ENCODE assay signal across 9 mouse cellular contexts in genomic region chr1:86528571-86529180, GRCm38 (mm10). TPM values are rescaled to one million over a fixed set of nuclear protein-coding genes. Genes with fewer than 3 reads are reported as not detected.
DNase-seq lines count a peak whose midpoint lies in the region; ATAC-seq and TF ChIP-seq lines count a peak whose summit lies in the region.
"Had no signal": no experiment of that assay in that cellular context is flagged by ENCODE, and none has a peak within 500 bp of the region (broad histone marks: within the 10 kb centered on the region; RNA-seq: fewer than 3 reads in every experiment).

No protein-coding gene starts in this region.

- peak; percentile 7 for TF ChIP-seq CTCF in bone marrow macrophage, adult 2 months (IDR thresholded peaks at IDR 0.05; ENCODE audit: low read depth, low read length)

- peaks cover 8% of the 10 kb centered on the region for H3K4me1 ChIP-seq in bone marrow macrophage, adult 2 months (ENCODE audit: control insufficient read depth, insufficient read depth, low read length)
- peaks cover 40% of the 10 kb centered on the region for H3K4me1 ChIP-seq in hindbrain, embryonic 14.5 days (replicated peaks; ENCODE audit: control insufficient read depth, insufficient read depth, low read length)
- H3K4me1 ChIP-seq in limb, embryonic 13.5 days: peaks cover 45% of the 10 kb centered on the region
- peaks cover 40% of the 10 kb centered on the region for H3K4me1 ChIP-seq in midbrain, embryonic 16.5 days (ENCODE audit: control insufficient read depth, insufficient read depth, low read length)

- peak overlapping the region; percentile 85 for H3K4me2 ChIP-seq in hindbrain, embryonic 14.5 days (replicated peaks)
- peak overlapping the region; percentile 96 for H3K4me2 ChIP-seq in limb, embryonic 13.5 days (replicated peaks)
- peak overlapping the region; percentile 94 for H3K4me2 ChIP-seq in midbrain, embryonic 16.5 days (ENCODE audit: low read length)

- H3K9ac ChIP-seq in hindbrain, embryonic 14.5 days: peak overlapping the region; percentile 99
- H3K9ac ChIP-seq in limb, embryonic 13.5 days: peak overlapping the region; percentile 100
- H3K9ac ChIP-seq in midbrain, embryonic 16.5 days (ENCODE audit: low read depth, low read length): peak overlapping the region; percentile 99

- no peaks in the 10 kb centered on the region for H3K9me3 ChIP-seq in hindbrain, embryonic 14.5 days (ENCODE audit: control insufficient read depth, low read length)
- H3K9me3 ChIP-seq in limb, embryonic 13.5 days: no peaks in the 10 kb centered on the region
- H3K9me3 ChIP-seq in midbrain, embryonic 16.5 days (replicated peaks; ENCODE audit: control insufficient read depth, low read length, poor library complexity, severe bottlenecking): no peaks in the 10 kb centered on the region

- H3K36me3 ChIP-seq in hindbrain, embryonic 14.5 days (replicated peaks; ENCODE audit: control insufficient read depth, insufficient read depth): peaks cover 26% of the 10 kb centered on the region
- H3K36me3 ChIP-seq in limb, embryonic 13.5 days: peaks cover 33% of the 10 kb centered on the region
- peaks cover 7% of the 10 kb centered on the region for H3K36me3 ChIP-seq in midbrain, embryonic 16.5 days (ENCODE audit: control insufficient read depth, insufficient read depth, low read length)

- WGBS in hindbrain, embryonic 14.5 days: under 1% methylated on average over 15 of the region's 15 CpGs
- WGBS in limb, embryonic 13.5 days: 0% methylated on average over 15 of the region's 15 CpGs
- under 1% methylated on average over 15 of the region's 15 CpGs for WGBS in midbrain, embryonic 16.5 days

- H3K4me3 ChIP-seq in bone marrow macrophage, adult 2 months (ENCODE audit: insufficient read depth, low read length): peak overlapping the region; percentile 97
- peak overlapping the region; percentile 73 for H3K4me3 ChIP-seq in hindbrain, embryonic 14.5 days (replicated peaks; ENCODE audit: low read length)
- H3K4me3 ChIP-seq in limb, embryonic 13.5 days: peak overlapping the region; percentile 96
- peak overlapping the region; percentile 99 for H3K4me3 ChIP-seq in midbrain, embryonic 16.5 days (ENCODE audit: low read depth, low read length)

- peak; percentile 50 for DNase-seq in gastrocnemius, adult 18-20 months (ENCODE audit: low spot score)
- no peak for DNase-seq in gastrocnemius, postnatal 25 days
- DNase-seq in hindbrain, embryonic 14.5 days (ENCODE audit: low spot score): no peak
- DNase-seq in thymus, postnatal 4 days: peak; percentile 70

- no peaks in the 10 kb centered on the region for H3K27me3 ChIP-seq in hindbrain, embryonic 14.5 days (ENCODE audit: control insufficient read depth, insufficient read depth, low read length)
- no peaks in the 10 kb centered on the region for H3K27me3 ChIP-seq in limb, embryonic 13.5 days
- H3K27me3 ChIP-seq in midbrain, embryonic 16.5 days (ENCODE audit: control insufficient read depth, insufficient read depth, low read depth, low read length): no peaks in the 10 kb centered on the region
- H3K27me3 ChIP-seq: Patski had no signal

- peak; percentile 50 for ATAC-seq in erythroid progenitor cell, adult 5-6 weeks (replicated peaks; ENCODE audit: low FRiP score, poor library complexity, severe bottlenecking)
- no peak for ATAC-seq in hindbrain, embryonic 14.5 days (ENCODE audit: low FRiP score)
- no peak for ATAC-seq in limb, embryonic 13.5 days (ENCODE audit: low FRiP score, low read depth)
- ATAC-seq in midbrain, embryonic 16.5 days: no peak
- ATAC-seq: Patski had no signal

- TF ChIP-seq POLR2A in bone marrow macrophage, adult 2 months (IDR thresholded peaks at IDR 0.05; ENCODE audit: borderline replicate concordance, low read depth, low read length): no peak

- peak overlapping the region; percentile 84 for H3K27ac ChIP-seq in bone marrow macrophage, adult 2 months (ENCODE audit: insufficient read depth, low read depth, low read length)
- peak overlapping the region; percentile 93 for H3K27ac ChIP-seq in hindbrain, embryonic 14.5 days
- H3K27ac ChIP-seq in limb, embryonic 13.5 days: peak overlapping the region; percentile 97
- peak overlapping the region; percentile 100 for H3K27ac ChIP-seq in midbrain, embryonic 16.5 days (ENCODE audit: low read length)

RNA-seq across cellular contexts. Expression of gene Ptma, which starts 2.1 kb away (rescaled TPM):
- 10 to 100 TPM; 64.2 to 99.0 TPM for total RNA-seq in gastrocnemius, adult 18-20 months (2021)
- 100 to 1,000 TPM; 100 to 129 TPM for total RNA-seq in gastrocnemius, postnatal 25 days (2021)
- 1,364 and 1,417 TPM in 2 replicates for polyA plus RNA-seq in bone marrow macrophage, adult 2 months (2012; ENCODE audit: insufficient read depth, insufficient read length, missing spikeins)
- 1,278 and 1,332 TPM in 2 replicates for total RNA-seq in erythroid progenitor cell, adult 5-6 weeks (2015; ENCODE audit: low replicate concordance)
- total RNA-seq in erythroid progenitor cell, adult 5-6 weeks (2017; ENCODE audit: low replicate concordance): 1,012 and 1,167 TPM in 2 replicates
- 1,567 and 1,692 TPM in 2 replicates for polyA plus RNA-seq in hindbrain, embryonic 14.5 days (2014; fragmentation: Nextera tagmentation; extraction: Ambion mirVana)
- 2,828 and 3,051 TPM in 2 replicates for polyA plus RNA-seq in limb, embryonic 13.5 days (2015; fragmentation: Nextera tagmentation; extraction: Ambion mirVana)
- polyA plus RNA-seq in midbrain, embryonic 16.5 days (2015; fragmentation: Nextera tagmentation; extraction: Ambion mirVana): 1,375 and 1,671 TPM in 2 replicates

RNA-seq across cellular contexts. Expression of gene Pde6d, which starts 53.8 kb away (rescaled TPM):
- total RNA-seq in gastrocnemius, adult 18-20 months (2021): 10 to 100 TPM; 27.5 to 29.3 TPM
- 10 to 100 TPM; 21.9 to 29.6 TPM for total RNA-seq in gastrocnemius, postnatal 25 days (2021)
- 33.6 and 39.7 TPM in 2 replicates for polyA plus RNA-seq in bone marrow macrophage, adult 2 months (2012; ENCODE audit: insufficient read depth, insufficient read length, missing spikeins)
- total RNA-seq in erythroid progenitor cell, adult 5-6 weeks (2015; ENCODE audit: low replicate concordance): 23.4 and 26.8 TPM in 2 replicates
- total RNA-seq in erythroid progenitor cell, adult 5-6 weeks (2017; ENCODE audit: low replicate concordance): 4.3 and 13.6 TPM in 2 replicates
- polyA plus RNA-seq in hindbrain, embryonic 14.5 days (2014; fragmentation: Nextera tagmentation; extraction: Ambion mirVana): 96.6 and 112 TPM in 2 replicates
- 74.2 and 75.8 TPM in 2 replicates for polyA plus RNA-seq in limb, embryonic 13.5 days (2015; fragmentation: Nextera tagmentation; extraction: Ambion mirVana)
- polyA plus RNA-seq in midbrain, embryonic 16.5 days (2015; fragmentation: Nextera tagmentation; extraction: Ambion mirVana): 105 and 109 TPM in 2 replicates

RNA-seq across cellular contexts. Expression of gene Cops7b, which starts 54.0 kb away (rescaled TPM):
- total RNA-seq in gastrocnemius, adult 18-20 months (2021): 10 to 100 TPM; 10.3 to 10.5 TPM
- 10 to 100 TPM in 1 of 2 experiments, 1 to 10 TPM in 1; 9.6 to 10.4 TPM for total RNA-seq in gastrocnemius, postnatal 25 days (2021)
- polyA plus RNA-seq in bone marrow macrophage, adult 2 months (2012; ENCODE audit: insufficient read depth, insufficient read length, missing spikeins): 20.9 and 22.4 TPM in 2 replicates
- 1.7 and 10.5 TPM in 2 replicates for total RNA-seq in erythroid progenitor cell, adult 5-6 weeks (2015; ENCODE audit: low replicate concordance)
- 4.9 and 5.5 TPM in 2 replicates for total RNA-seq in erythroid progenitor cell, adult 5-6 weeks (2017; ENCODE audit: low replicate concordance)
- polyA plus RNA-seq in hindbrain, embryonic 14.5 days (2014; fragmentation: Nextera tagmentation; extraction: Ambion mirVana): 50.5 and 55.3 TPM in 2 replicates
- 52.9 and 53.3 TPM in 2 replicates for polyA plus RNA-seq in limb, embryonic 13.5 days (2015; fragmentation: Nextera tagmentation; extraction: Ambion mirVana)
- 63.0 and 64.9 TPM in 2 replicates for polyA plus RNA-seq in midbrain, embryonic 16.5 days (2015; fragmentation: Nextera tagmentation; extraction: Ambion mirVana)

Comparison
In these comparisons a context has a peak if more than half of its experiments do, and no peak if none do; other contexts are left out.
1. DNase-seq: peak in gastrocnemius, adult 18-20 months (single experiment) and thymus, postnatal 4 days (single experiment); none in gastrocnemius, postnatal 25 days (single experiment) and hindbrain, embryonic 14.5 days (single experiment).
2. Peak in every context shown above with its lines, with median percentiles within 50 percentile points of each other: H3K27ac ChIP-seq, H3K4me3 ChIP-seq, H3K4me2 ChIP-seq and H3K9ac ChIP-seq.